Comparison of ENCODE assay signal across 13 mouse cellular contexts in the genomic region with DNA sequence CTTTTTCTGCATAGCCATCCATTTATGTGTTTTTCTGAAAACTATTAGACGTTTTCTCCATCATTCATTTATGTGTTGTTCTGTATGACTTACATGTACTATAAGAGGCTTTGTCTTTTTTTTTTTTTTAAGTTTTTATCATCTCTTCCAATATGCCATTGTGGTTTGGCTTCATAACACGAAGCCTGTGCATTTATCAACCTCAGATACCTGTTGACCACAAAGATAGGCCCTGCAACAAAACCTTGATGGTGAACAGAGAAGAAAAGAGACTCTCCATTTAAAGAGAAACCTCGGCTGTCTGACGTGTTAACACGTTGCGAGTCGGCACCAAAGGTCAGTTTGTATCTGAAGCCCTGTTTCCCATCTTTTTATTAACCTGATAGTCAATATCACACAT. TPM values are rescaled to one million over a fixed set of nuclear protein-coding genes. Genes with fewer than 3 reads are reported as not detected.
A peak's percentile ranks its signal among the peaks of the same experiment; 100 is the strongest.
DNase-seq lines count a peak whose midpoint lies in the region; ATAC-seq and TF ChIP-seq lines count a peak whose summit lies in the region.
"Had no signal": no experiment of that assay in that cellular context is flagged by ENCODE, and none has a peak within 500 bp of the region (broad histone marks: within the 10 kb centered on the region; RNA-seq: fewer than 3 reads in every experiment).

No protein-coding gene starts in this region.

- H3K9ac ChIP-seq in heart, embryonic 16.5 days (ENCODE audit: low read length): no peak overlapping the region
- no peak overlapping the region for H3K9ac ChIP-seq in heart, embryonic 11.5 days (ENCODE audit: low read depth, low read length)
- no peak overlapping the region for H3K9ac ChIP-seq in embryonic facial prominence, embryonic 15.5 days
- no peak overlapping the region for H3K9ac ChIP-seq in midbrain, postnatal 0 days (replicated peaks; ENCODE audit: low read length, poor library complexity, severe bottlenecking)

- no peak for TF ChIP-seq CTCF in midbrain, postnatal 0 days (IDR thresholded peaks at IDR 0.05)

- peaks cover 28% of the 10 kb centered on the region for H3K4me1 ChIP-seq in heart, embryonic 16.5 days (ENCODE audit: control insufficient read depth, insufficient read depth, low read length)
- peaks cover 15% of the 10 kb centered on the region; the same call in 1 of the 2 replicates for H3K4me1 ChIP-seq in heart, embryonic 11.5 days (ENCODE audit: control insufficient read depth, insufficient read depth, low read length)
- H3K4me1 ChIP-seq in megakaryocyte, embryonic 14.5 days: peaks cover 56% of the 10 kb centered on the region
- H3K4me1 ChIP-seq in embryonic facial prominence, embryonic 15.5 days: peaks cover 19% of the 10 kb centered on the region; the same call in 1 of the 2 replicates
- H3K4me1 ChIP-seq in midbrain, postnatal 0 days (ENCODE audit: insufficient read depth, low read length): peaks cover 8% of the 10 kb centered on the region; the same call in 1 of the 2 replicates

- no peak for ATAC-seq in heart, embryonic 16.5 days (replicated peaks; ENCODE audit: extremely low read depth, insufficient read depth, low FRiP score)
- ATAC-seq in heart, embryonic 11.5 days (replicated peaks; ENCODE audit: insufficient number of reproducible peaks, low FRiP score, low TSS enrichment): no peak
- ATAC-seq in megakaryocyte, adult 5-6 weeks (ENCODE audit: poor library complexity, severe bottlenecking): no peak
- no peak for ATAC-seq in embryonic facial prominence, embryonic 15.5 days (ENCODE audit: insufficient number of reproducible peaks, low FRiP score, low TSS enrichment, low read depth)
- ATAC-seq in midbrain, postnatal 0 days (ENCODE audit: low FRiP score): no peak

- peak overlapping the region; percentile 14; the same call in 1 of the 2 replicates for H3K4me2 ChIP-seq in heart, embryonic 16.5 days (ENCODE audit: low read depth, low read length)
- H3K4me2 ChIP-seq in heart, embryonic 11.5 days: no peak overlapping the region
- 0 out of 2 replicates have a peak overlapping the region, but pooled peaks have one; percentile 12 for H3K4me2 ChIP-seq in embryonic facial prominence, embryonic 15.5 days (replicated peaks)
- H3K4me2 ChIP-seq in midbrain, postnatal 0 days (ENCODE audit: low read depth, low read length, poor library complexity, severe bottlenecking): peak overlapping the region; percentile 36

- WGBS in heart, embryonic 16.5 days: 64% methylated on average over 7 of the region's 7 CpGs
- 66% methylated on average over 7 of the region's 7 CpGs for whole genome bisulfite sequencing in heart, embryonic 11.5 days (ENCODE audit: insufficient replicate concordance)
- 83% methylated on average over 7 of the region's 7 CpGs for WGBS in embryonic facial prominence, embryonic 15.5 days
- 70% methylated on average over 7 of the region's 7 CpGs for WGBS in midbrain, postnatal 0 days

- no peaks in the 10 kb centered on the region for H3K9me3 ChIP-seq in heart, embryonic 16.5 days (replicated peaks; ENCODE audit: control insufficient read depth, low read length)
- H3K9me3 ChIP-seq in heart, embryonic 11.5 days (replicated peaks; ENCODE audit: control insufficient read depth, low read length): no peaks in the 10 kb centered on the region
- no peaks in the 10 kb centered on the region for H3K9me3 ChIP-seq in megakaryocyte, embryonic 14.5 days
- H3K9me3 ChIP-seq in embryonic facial prominence, embryonic 15.5 days (replicated peaks): no peaks in the 10 kb centered on the region
- no peaks in the 10 kb centered on the region for H3K9me3 ChIP-seq in midbrain, postnatal 0 days (ENCODE audit: low read length)

- H3K36me3 ChIP-seq in heart, embryonic 16.5 days (ENCODE audit: control insufficient read depth, insufficient read depth): no peaks in the 10 kb centered on the region
- H3K36me3 ChIP-seq in heart, embryonic 11.5 days (ENCODE audit: control insufficient read depth, insufficient read depth, low read length): no peaks in the 10 kb centered on the region
- H3K36me3 ChIP-seq in megakaryocyte, embryonic 14.5 days (replicated peaks; ENCODE audit: low read length): peaks cover 14% of the 10 kb centered on the region
- no peaks in the 10 kb centered on the region for H3K36me3 ChIP-seq in embryonic facial prominence, embryonic 15.5 days
- no peaks in the 10 kb centered on the region for H3K36me3 ChIP-seq in midbrain, postnatal 0 days (ENCODE audit: insufficient read depth, low read length)

- no peak for DNase-seq in midbrain, postnatal 0 days (ENCODE audit: low spot score)
- no peak for DNase-seq in left cerebral cortex, postnatal 4 days
- DNase-seq in layer of hippocampus, postnatal 25 days (ENCODE audit: extremely low spot score in 1 of 2, low spot score in 1 of 2): no peak
- DNase-seq: cerebellum, adult 8-10 months; heart, postnatal 10 days; kidney, postnatal 36 days; lung, postnatal 10 days; thymus, postnatal 4 days had no signal

- no peak overlapping the region for H3K27ac ChIP-seq in heart, embryonic 16.5 days (ENCODE audit: low read length)
- H3K27ac ChIP-seq in heart, embryonic 11.5 days (ENCODE audit: low read depth, low read length): no peak overlapping the region
- H3K27ac ChIP-seq in embryonic facial prominence, embryonic 15.5 days (replicated peaks): no peak overlapping the region
- no peak overlapping the region for H3K27ac ChIP-seq in midbrain, postnatal 0 days (ENCODE audit: low read depth, low read length)

- no peaks in the 10 kb centered on the region for H3K27me3 ChIP-seq in heart, embryonic 16.5 days (ENCODE audit: control insufficient read depth, insufficient read depth, low read length)
- H3K27me3 ChIP-seq in heart, embryonic 11.5 days (ENCODE audit: control insufficient read depth, insufficient read depth, low read length): no peaks in the 10 kb centered on the region
- H3K27me3 ChIP-seq in megakaryocyte, embryonic 14.5 days (replicated peaks): no peaks in the 10 kb centered on the region
- H3K27me3 ChIP-seq in embryonic facial prominence, embryonic 15.5 days: no peaks in the 10 kb centered on the region
- H3K27me3 ChIP-seq in midbrain, postnatal 0 days (ENCODE audit: insufficient read depth, low read length): no peaks in the 10 kb centered on the region

- H3K4me3 ChIP-seq in heart, embryonic 16.5 days (ENCODE audit: low read length): no peak overlapping the region
- H3K4me3 ChIP-seq in heart, embryonic 11.5 days (ENCODE audit: low read depth, low read length): no peak overlapping the region
- peak overlapping the region; percentile 28 for H3K4me3 ChIP-seq in megakaryocyte, embryonic 14.5 days (replicated peaks)
- no peak overlapping the region for H3K4me3 ChIP-seq in embryonic facial prominence, embryonic 15.5 days (replicated peaks)
- H3K4me3 ChIP-seq in midbrain, postnatal 0 days (ENCODE audit: low read depth, low read length): no peak overlapping the region; the same call in 1 of the 2 replicates

- intact Hi-C loops in left cerebral cortex, postnatal 4 days (cut with DNase I): loop anchor here (5.0 to 10.0 kb wide), 3 partner anchors 103 to 195 kb away; no protein-coding TSS in a partner anchor

RNA-seq across cellular contexts. Expression of a gene that starts 3.9 kb away (rescaled TPM):
- polyA plus RNA-seq in heart, embryonic 16.5 days (2015; fragmentation: Nextera tagmentation; extraction: Ambion mirVana): 9.3 and 10.4 TPM in 2 replicates
- 7.3 and 7.9 TPM in 2 replicates for polyA plus RNA-seq in heart, embryonic 11.5 days (2014; fragmentation: Nextera tagmentation; extraction: Ambion mirVana)
- polyA plus RNA-seq in megakaryocyte, embryonic 14.5 days (2012; ENCODE audit: insufficient read depth, low replicate concordance): 3.0 and 4.1 TPM in 2 replicates
- total RNA-seq in megakaryocyte, adult 5-6 weeks (2015): 7.1 and 8.0 TPM in 2 replicates
- 7.8 and 11.9 TPM in 2 replicates for total RNA-seq in megakaryocyte, adult 5-6 weeks (2017)
- 22.0 and 23.4 TPM in 2 replicates for polyA plus RNA-seq in embryonic facial prominence, embryonic 15.5 days (2015; fragmentation: Nextera tagmentation; extraction: Ambion mirVana)
- 13.5 and 18.8 TPM in 2 replicates for total RNA-seq in midbrain, postnatal 0 days (2014; rRNA removed)
- 6.8 and 9.0 TPM in 2 replicates for polyA plus RNA-seq in midbrain, postnatal 0 days (2015; fragmentation: Nextera tagmentation; extraction: Ambion mirVana)
- 10 to 100 TPM; 13.9 to 15.7 TPM for total RNA-seq in left cerebral cortex, postnatal 4 days (2021)
- 1 to 10 TPM; 8.3 to 9.0 TPM for total RNA-seq in layer of hippocampus, postnatal 25 days (2021)

RNA-seq across cellular contexts. Expression of a gene that starts 49.3 kb away (rescaled TPM):
- 10.1 and 10.9 TPM in 2 replicates for polyA plus RNA-seq in heart, embryonic 16.5 days (2015; fragmentation: Nextera tagmentation; extraction: Ambion mirVana)
- 7.1 and 8.2 TPM in 2 replicates for polyA plus RNA-seq in heart, embryonic 11.5 days (2014; fragmentation: Nextera tagmentation; extraction: Ambion mirVana)
- 0.53 TPM in 1 of 2 replicates, not detected in the other for polyA plus RNA-seq in megakaryocyte, embryonic 14.5 days (2012; ENCODE audit: insufficient read depth, low replicate concordance)
- 6.5 and 7.1 TPM in 2 replicates for total RNA-seq in megakaryocyte, adult 5-6 weeks (2015)
- total RNA-seq in megakaryocyte, adult 5-6 weeks (2017): 13.7 and 17.8 TPM in 2 replicates
- 18.0 and 18.1 TPM in 2 replicates for polyA plus RNA-seq in embryonic facial prominence, embryonic 15.5 days (2015; fragmentation: Nextera tagmentation; extraction: Ambion mirVana)
- total RNA-seq in midbrain, postnatal 0 days (2014; rRNA removed): 10.6 and 14.3 TPM in 2 replicates
- 17.1 and 18.9 TPM in 2 replicates for polyA plus RNA-seq in midbrain, postnatal 0 days (2015; fragmentation: Nextera tagmentation; extraction: Ambion mirVana)
- 10 to 100 TPM; 22.4 to 28.7 TPM for total RNA-seq in left cerebral cortex, postnatal 4 days (2021)
- total RNA-seq in layer of hippocampus, postnatal 25 days (2021): 10 to 100 TPM; 24.9 to 25.7 TPM
